Mouse (Mus musculus) T-cell, adult 66 days (primary cell): Measurements from ENCODE around the gene Usp15. TPM values are rescaled to one million over a fixed set of nuclear protein-coding genes. Genes with fewer than 3 reads are reported as not detected.

Experiments
- total RNA-seq, 2 experiments: library from RNA; stranded (reverse); gene quantifications; 3 replicates in 1 of 2; 4 replicates in 1 of 2; pipeline ENCODE4 v1.2.4; 2023

Gene Usp15
- 100 to 1,000 TPM; 133 TPM for total RNA-seq

GRCm38 (mm10) chr10:123196835-123197559 lies at the start of gene Usp15:
Gene Usp15, minus strand, starts transcription at chr10:123196995.

DNA sequence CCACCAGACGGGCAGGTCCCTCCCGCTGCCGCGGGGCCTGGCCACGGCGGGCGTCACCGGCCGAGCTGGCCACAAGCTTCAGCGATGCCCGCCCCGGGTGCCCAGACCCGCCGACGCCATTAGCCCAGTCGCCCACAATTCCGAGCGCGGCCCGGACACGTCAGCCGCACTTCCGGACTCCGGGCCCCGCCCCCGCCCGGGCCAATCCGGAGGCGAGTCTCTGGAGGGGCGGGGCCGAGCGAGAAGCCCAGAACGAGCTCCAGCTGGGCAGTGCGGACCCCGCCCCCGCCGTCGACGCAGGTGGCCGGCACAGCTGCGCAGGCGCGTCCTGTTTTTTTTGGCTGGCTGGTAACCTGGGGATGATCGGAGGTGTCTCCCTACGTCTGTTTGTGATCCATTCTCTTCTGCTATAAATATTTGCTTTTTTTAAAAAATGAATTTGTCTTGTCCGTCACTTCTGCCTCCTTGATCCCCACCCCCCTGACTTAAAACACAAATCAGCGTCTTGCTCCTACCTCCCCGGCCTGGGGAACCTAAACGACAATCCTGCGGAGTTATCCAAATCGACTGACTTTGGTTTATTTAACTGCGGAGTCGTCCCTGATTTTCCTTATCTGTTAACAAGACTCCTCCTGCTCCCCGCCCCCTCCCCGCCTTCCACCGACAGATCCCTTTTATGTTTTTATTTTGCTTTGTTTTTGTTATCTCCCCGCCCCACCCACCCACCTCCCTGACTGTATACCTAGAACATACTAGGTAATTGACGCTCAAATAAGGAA lies 120.4 kb downstream of the Usp15 start, which contains the start of gene Mon2:
Mon2 (minus strand) TSS at position 261 of the 779 bp plus-strand sequence.

Other genes starting within 250 kb of the Usp15 start
- 100 to 1,000 TPM; 118 to 126 TPM for gene Mon2, start 120.5 kb downstream of the Usp15 start, total RNA-seq
- gene Fam19a2, start 67.0 kb upstream of the Usp15 start, total RNA-seq = not detected